Mouse (Mus musculus) midbrain, embryonic 14.5 days (tissue): ENCODE data around the gene Syn3. TPM values are rescaled to one million over a fixed set of nuclear protein-coding genes. Genes with fewer than 3 reads are reported as not detected.

Source experiments
- ATAC-seq: fragments of 200-750 bp; cut with Nextera tagmentation; 2 replicates; pipeline ENCODE4 v1.8.0; 2017; ENCODE audit warnings: moderate number of reproducible peaks, moderate library complexity; ENCODE audit not compliant: low FRiP score, low TSS enrichment
- DNase-seq: peaks from one replicate; pipeline ENCODE4 v3.0.0-alpha.2; 2015
- H3K27ac ChIP-seq: fragments of 300-500 bp; sonication (generic); replicated peaks from 2 replicates; pipeline ENCODE4 v1.5.1; 2014; ENCODE audit warnings: mild to moderate bottlenecking, low read depth, low read length, moderate library complexity
- H3K27me3 ChIP-seq: fragments of 300-500 bp; sonication (generic); 2 replicates; pipeline ENCODE4 v1.6.1; 2014; ENCODE audit warnings: low read length, control low read depth, mixed read lengths; ENCODE audit not compliant: control insufficient read depth, insufficient read depth
- H3K36me3 ChIP-seq: fragments of 300-500 bp; sonication (generic); 2 replicates; pipeline ENCODE4 v1.6.1; 2014; ENCODE audit warnings: low read length, control low read depth; ENCODE audit not compliant: control insufficient read depth, insufficient read depth
- H3K4me1 ChIP-seq: fragments of 300-500 bp; sonication (generic); 2 replicates; pipeline ENCODE4 v1.6.1; 2014; ENCODE audit warnings: mild to moderate bottlenecking, antibody characterized with exemption, low read length, control low read depth; ENCODE audit not compliant: control insufficient read depth, insufficient read depth
- H3K4me2 ChIP-seq: fragments of 300-500 bp; sonication (generic); 2 replicates; pipeline ENCODE4 v1.6.1; 2014; ENCODE audit warnings: mild to moderate bottlenecking, low read length, moderate library complexity
- H3K4me3 ChIP-seq: fragments of 300-500 bp; sonication (generic); replicated peaks from 2 replicates; pipeline ENCODE4 v1.5.1; 2014; ENCODE audit warnings: low read depth, low read length
- H3K9ac ChIP-seq: fragments of 300-500 bp; sonication (generic); replicated peaks from 2 replicates; pipeline ENCODE4 v1.6.1; 2014; ENCODE audit warnings: mild to moderate bottlenecking, low read length, moderate library complexity
- H3K9me3 ChIP-seq: fragments of 300-500 bp; sonication (generic); 2 replicates; pipeline ENCODE4 v1.6.1; 2016; ENCODE audit warnings: low read length, control low read depth, mixed read lengths; ENCODE audit not compliant: control insufficient read depth
- WGBS: fragments of 180-500 bp; shearing (Covaris S2); extraction: QIAGEN DNeasy Blood & Tissue Kit; methylation state at CpG from one replicate; pipeline ENCODE4 v1.1.7; 2014; 5-methylcytosine and 5-hydroxymethylcytosine counted together
- polyA plus RNA-seq: library from polyadenylated mRNA; unstranded; fragments of >200 nt; fragmentation: Nextera tagmentation; extraction: Ambion mirVana; gene quantifications from 2 replicates; pipeline ENCODE4 v1.2.1, GENCODE M21; 2014

Syn3 gene
- polyA plus RNA-seq, 1 experiment from 2014 or later = 25.6 TPM

GRCm38 (mm10) chr10:86329241-86329882, 169.3 kb downstream of the Syn3 start:
- Histone ChIP-seq H3K36me3 (no peaks in the 10 kb centered on the region; the same call in 1 of the 2 replicates), H3K4me1 (no peaks in the 10 kb centered on the region), H3K4me3 (no peak overlapping the region), H3K4me2 (no peak overlapping the region), H3K27me3 (no peaks in the 10 kb centered on the region), H3K9me3 (no peaks in the 10 kb centered on the region), H3K27ac (no peak overlapping the region), H3K9ac (no peak overlapping the region)
- DNase-seq (no peak), ATAC-seq (no peak)
- WGBS = 92% methylated on average over 8 of the region's 8 CpGs

DNA sequence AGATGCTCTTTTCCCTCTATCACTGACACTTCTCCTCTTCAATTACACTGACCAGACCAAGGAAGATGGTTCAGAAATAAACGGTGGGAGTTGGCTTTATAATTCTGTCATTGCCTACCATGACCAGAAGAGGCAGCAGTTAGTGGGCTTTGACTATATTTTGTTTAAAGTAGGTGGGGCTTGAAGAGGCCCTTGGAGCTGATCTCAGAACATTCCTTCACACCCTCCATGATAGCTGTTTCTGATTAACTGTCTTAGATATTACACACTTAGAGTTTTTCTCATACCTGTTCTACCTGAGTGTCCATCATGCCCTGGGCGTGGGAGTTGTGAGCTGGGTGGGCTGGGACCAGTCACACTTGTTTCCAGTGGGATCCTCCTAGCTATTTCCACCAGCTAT, 170.0 kb downstream of the Syn3 start:
- no peaks in the 10 kb centered on the region for H3K4me1 ChIP-seq
- 86% methylated on average over 2 of the region's 2 CpGs for WGBS

DNA sequence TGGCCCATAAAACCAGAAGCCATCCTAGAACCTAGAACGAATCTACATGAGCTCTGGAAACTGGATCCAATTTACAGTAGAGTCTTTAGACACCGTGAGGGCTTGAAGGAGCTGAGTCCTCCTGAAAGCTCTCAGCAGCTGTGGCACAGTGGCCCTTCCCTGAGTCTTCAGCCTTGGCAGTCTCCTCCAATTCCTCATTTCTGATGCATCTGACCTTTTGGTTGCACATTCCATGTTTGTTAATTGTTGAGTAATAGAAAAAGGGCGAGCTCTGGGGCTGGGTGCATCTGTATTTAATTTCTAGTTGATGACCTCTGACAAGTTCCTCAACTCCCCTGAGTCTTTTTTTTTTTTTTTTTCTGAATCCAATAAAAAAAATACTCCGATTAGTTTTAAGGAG, 170.6 kb downstream of the Syn3 start:
- Histone ChIP-seq H3K4me1 (no peaks in the 10 kb centered on the region), H3K4me2 (no peak overlapping the region), H3K9ac (no peak overlapping the region), H3K4me3 (no peak overlapping the region), H3K36me3 (no peaks in the 10 kb centered on the region; the same call in 1 of the 2 replicates), H3K9me3 (no peaks in the 10 kb centered on the region), H3K27me3 (no peaks in the 10 kb centered on the region), H3K27ac (no peak overlapping the region)
- DNase-seq (no peak), ATAC-seq (no peak)
- WGBS = 95% methylated on average over 4 of the region's 4 CpGs

More for the DNA sequence above, 170.0 kb downstream of the Syn3 start:
- DNase-seq = no peak
- no peak overlapping the region for H3K9ac ChIP-seq
- no peak overlapping the region for H3K4me3 ChIP-seq
- no peaks in the 10 kb centered on the region for H3K9me3 ChIP-seq
- no peak for ATAC-seq
- H3K27ac ChIP-seq = no peak overlapping the region
- no peaks in the 10 kb centered on the region; the same call in 1 of the 2 replicates for H3K36me3 ChIP-seq
- H3K27me3 ChIP-seq = no peaks in the 10 kb centered on the region
- H3K4me2 ChIP-seq = no peak overlapping the region

GRCm38 (mm10) chr10:86325272-86325671, 173.4 kb downstream of the Syn3 start:
- no peak overlapping the region for H3K4me2 ChIP-seq
- no peak overlapping the region for H3K4me3 ChIP-seq
- no peaks in the 10 kb centered on the region for H3K9me3 ChIP-seq
- H3K27ac ChIP-seq = no peak overlapping the region
- no peaks in the 10 kb centered on the region; the same call in 1 of the 2 replicates for H3K36me3 ChIP-seq
- DNase-seq (no peak), ATAC-seq (no peak)
- H3K4me1 ChIP-seq = no peaks in the 10 kb centered on the region
- H3K9ac ChIP-seq = no peak overlapping the region
- WGBS = 25% methylated on average over 6 of the region's 6 CpGs
- H3K27me3 ChIP-seq = no peaks in the 10 kb centered on the region

DNA sequence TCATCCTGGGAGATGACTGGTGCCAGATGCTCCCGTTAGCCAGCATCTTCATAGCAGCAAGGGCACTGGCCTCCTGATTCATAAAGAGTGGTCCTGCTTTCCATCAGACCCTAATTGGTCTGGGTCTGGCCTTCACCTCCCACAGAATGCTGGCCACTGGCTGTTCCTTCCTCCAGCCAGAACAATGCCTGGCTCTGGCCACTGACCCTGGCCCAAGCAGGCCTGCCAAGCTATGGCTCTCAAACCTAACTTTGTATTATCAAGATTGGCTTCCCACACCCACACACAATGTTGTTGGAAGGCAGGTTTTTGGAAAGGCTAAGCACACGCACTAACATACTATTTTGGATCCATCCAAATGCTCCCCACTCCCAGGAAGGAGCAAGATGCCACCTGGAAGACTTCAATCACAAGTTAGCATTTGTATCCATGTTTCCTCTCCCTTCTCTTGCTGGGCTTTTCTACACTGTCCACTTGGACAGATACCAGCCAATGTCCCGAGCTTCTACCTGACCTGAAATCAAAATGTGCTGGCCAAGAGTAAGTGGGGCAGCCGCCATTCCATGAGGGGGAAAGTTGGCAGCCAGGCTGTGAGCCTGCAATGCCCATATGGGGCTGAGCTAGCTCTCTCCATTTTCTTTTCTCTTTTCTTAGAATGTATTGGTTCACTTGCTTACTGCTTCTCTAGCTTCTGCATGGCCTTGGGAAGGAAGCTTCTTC, 175.3 kb downstream of the Syn3 start:
- H3K4me3 ChIP-seq = no peak overlapping the region
- no peaks in the 10 kb centered on the region for H3K27me3 ChIP-seq
- no peak for ATAC-seq
- H3K9ac ChIP-seq = no peak overlapping the region
- no peak overlapping the region for H3K4me2 ChIP-seq
- no peak for DNase-seq
- H3K27ac ChIP-seq = no peak overlapping the region
- 87% methylated on average over 4 of the region's 4 CpGs for WGBS
- H3K4me1 ChIP-seq = no peaks in the 10 kb centered on the region
- H3K36me3 ChIP-seq = no peaks in the 10 kb centered on the region
- no peaks in the 10 kb centered on the region for H3K9me3 ChIP-seq

DNA sequence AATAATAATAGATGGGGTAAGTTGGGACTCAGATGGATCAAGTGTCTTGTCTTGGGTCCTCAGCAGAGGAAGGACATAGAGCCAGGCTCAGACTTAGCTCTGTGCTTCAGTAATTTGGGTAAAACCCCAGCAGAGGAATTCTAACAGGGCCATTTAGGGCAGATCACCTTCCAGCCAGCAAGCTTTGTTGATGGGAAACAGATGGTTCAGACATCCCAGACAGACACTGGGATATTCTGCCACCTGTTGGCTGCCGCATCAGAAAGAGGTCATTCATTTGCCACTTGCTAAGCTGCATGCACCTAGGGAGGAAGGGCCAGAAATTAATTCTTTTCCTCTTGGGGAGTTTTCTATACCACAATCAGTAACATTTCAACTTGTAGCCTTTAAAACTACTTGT, 176.7 kb downstream of the Syn3 start:
- no peaks in the 10 kb centered on the region for H3K9me3 ChIP-seq
- no peaks in the 10 kb centered on the region for H3K4me1 ChIP-seq
- no peak overlapping the region for H3K4me2 ChIP-seq
- H3K4me3 ChIP-seq = no peak overlapping the region
- H3K27me3 ChIP-seq = no peaks in the 10 kb centered on the region
- H3K36me3 ChIP-seq = no peaks in the 10 kb centered on the region
- DNase-seq (no peak), ATAC-seq (no peak)
- H3K9ac ChIP-seq = no peak overlapping the region
- 77% methylated on average over 1 of the region's 1 CpGs for WGBS
- H3K27ac ChIP-seq = no peak overlapping the region

GRCm38 (mm10) chr10:86321194-86321593, 177.5 kb downstream of the Syn3 start:
- WGBS = 82% methylated on average over 8 of the region's 8 CpGs
- ATAC-seq (no peak), DNase-seq (no peak)
- Histone ChIP-seq H3K4me1 (no peaks in the 10 kb centered on the region), H3K9me3 (no peaks in the 10 kb centered on the region), H3K27ac (no peak overlapping the region), H3K9ac (no peak overlapping the region), H3K36me3 (no peaks in the 10 kb centered on the region), H3K4me3 (no peak overlapping the region), H3K4me2 (no peak overlapping the region), H3K27me3 (no peaks in the 10 kb centered on the region)

DNA sequence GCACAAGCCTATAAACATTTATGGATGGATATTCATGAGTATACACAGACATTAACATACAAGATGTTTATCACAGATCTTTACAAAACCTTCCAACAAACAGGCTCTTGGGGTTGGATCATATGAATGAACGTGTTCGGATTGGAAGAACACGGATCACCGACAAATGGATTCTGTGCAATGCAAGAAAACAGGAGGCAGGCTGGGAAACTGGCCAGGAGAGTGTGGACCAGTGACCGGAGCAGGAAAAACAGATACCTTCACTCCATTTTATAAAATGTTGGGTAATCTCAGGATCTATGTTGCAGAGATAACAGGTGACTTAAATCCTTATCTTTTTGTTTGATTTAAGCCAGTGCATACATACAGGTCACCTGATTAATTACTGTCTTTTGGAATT, 178.5 kb downstream of the Syn3 start:
- DNase-seq (no peak), ATAC-seq (no peak)
- no peaks in the 10 kb centered on the region for H3K4me1 ChIP-seq
- no peak overlapping the region for H3K4me2 ChIP-seq
- H3K36me3 ChIP-seq = no peaks in the 10 kb centered on the region
- WGBS = 80% methylated on average over 5 of the region's 5 CpGs
- no peak overlapping the region for H3K9ac ChIP-seq
- H3K4me3 ChIP-seq = no peak overlapping the region
- H3K9me3 ChIP-seq = no peaks in the 10 kb centered on the region
- H3K27ac ChIP-seq = no peak overlapping the region
- no peaks in the 10 kb centered on the region for H3K27me3 ChIP-seq

DNA sequence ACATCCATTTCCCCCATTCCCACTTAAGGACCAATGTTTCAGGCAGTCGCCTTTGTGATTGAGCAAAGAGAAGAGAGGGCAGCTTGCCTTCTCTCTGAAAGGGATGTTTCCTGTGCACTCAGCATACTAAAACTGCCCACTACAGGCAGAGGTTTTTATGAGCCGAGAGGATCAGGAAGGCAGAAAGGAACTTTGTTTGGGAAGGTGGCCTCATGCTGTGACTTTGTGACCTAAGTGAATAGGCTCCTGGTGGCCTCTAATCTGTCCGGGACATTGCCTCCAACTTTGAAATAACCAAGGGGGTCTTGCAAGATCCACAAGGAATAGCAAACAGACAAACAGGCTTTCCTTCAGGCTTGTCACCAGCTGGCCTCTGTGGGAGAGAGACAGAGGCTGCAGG, 179.2 kb downstream of the Syn3 start:
- H3K9me3 ChIP-seq = no peaks in the 10 kb centered on the region
- no peaks in the 10 kb centered on the region for H3K27me3 ChIP-seq
- H3K27ac ChIP-seq = no peak overlapping the region
- H3K9ac ChIP-seq = no peak overlapping the region
- H3K4me1 ChIP-seq = no peaks in the 10 kb centered on the region
- H3K4me3 ChIP-seq = no peak overlapping the region
- H3K36me3 ChIP-seq = no peaks in the 10 kb centered on the region
- ATAC-seq (no peak), DNase-seq (no peak)
- WGBS = 5% methylated on average over 3 of the region's 3 CpGs
- no peak overlapping the region for H3K4me2 ChIP-seq
